ENCODE assay signal across 19 mouse cellular contexts in genomic region chr7:100837701-100838100, GRCm38 (mm10). TPM values are rescaled to one million over a fixed set of nuclear protein-coding genes. Genes with fewer than 3 reads are reported as not detected.
DNase-seq lines count a peak whose midpoint lies in the region; ATAC-seq and TF ChIP-seq lines count a peak whose summit lies in the region.
"Had no signal": no experiment of that assay in that cellular context is flagged by ENCODE, and none has a peak within 500 bp of the region (broad histone marks: within the 10 kb centered on the region; RNA-seq: fewer than 3 reads in every experiment).

No protein-coding gene starts in this region.

- H3K36me3 ChIP-seq in limb, embryonic 15.5 days: peaks cover 42% of the 10 kb centered on the region
- peaks cover 77% of the 10 kb centered on the region for H3K36me3 ChIP-seq in limb, embryonic 10.5 days
- H3K36me3 ChIP-seq in midbrain, embryonic 11.5 days (ENCODE audit: control insufficient read depth, insufficient read depth, low read length): peaks cover 6% of the 10 kb centered on the region; the same call in 1 of the 2 replicates
- H3K36me3 ChIP-seq in midbrain, embryonic 15.5 days (replicated peaks): peaks cover 12% of the 10 kb centered on the region; the same call in 1 of the 2 replicates
- peaks cover 13% of the 10 kb centered on the region; the same call in 1 of the 2 replicates for H3K36me3 ChIP-seq in lung, postnatal 0 days (ENCODE audit: insufficient read depth, low read length)

- 58% methylated on average over 1 of the region's 1 CpGs for WGBS in limb, embryonic 15.5 days
- WGBS in limb, embryonic 10.5 days: 78% methylated on average over 1 of the region's 1 CpGs
- WGBS in midbrain, embryonic 11.5 days: 78% methylated on average over 1 of the region's 1 CpGs
- 55% methylated on average over 1 of the region's 1 CpGs for WGBS in midbrain, embryonic 15.5 days
- WGBS in lung, postnatal 0 days: 62% methylated on average over 1 of the region's 1 CpGs

- H3K4me1 ChIP-seq in limb, embryonic 15.5 days: peaks cover 8% of the 10 kb centered on the region
- H3K4me1 ChIP-seq in limb, embryonic 10.5 days: 0 out of 2 replicates have a peak, but pooled peaks cover 3% of the 10 kb centered on the region
- no peaks in the 10 kb centered on the region for H3K4me1 ChIP-seq in midbrain, embryonic 11.5 days (ENCODE audit: control insufficient read depth, insufficient read depth, low read length)
- H3K4me1 ChIP-seq in midbrain, embryonic 15.5 days: no peaks in the 10 kb centered on the region
- no peaks in the 10 kb centered on the region for H3K4me1 ChIP-seq in lung, postnatal 0 days (ENCODE audit: insufficient read depth, low read depth, low read length)
- H3K4me1 ChIP-seq: embryonic facial prominence, embryonic 12.5 days had no signal

- H3K27ac ChIP-seq in limb, embryonic 15.5 days: 0 out of 2 replicates have a peak overlapping the region, but pooled peaks have one; percentile 39
- H3K27ac ChIP-seq in limb, embryonic 10.5 days: no peak overlapping the region
- H3K27ac ChIP-seq in midbrain, embryonic 11.5 days (ENCODE audit: low read depth, low read length): no peak overlapping the region
- no peak overlapping the region for H3K27ac ChIP-seq in midbrain, embryonic 15.5 days
- H3K27ac ChIP-seq in lung, postnatal 0 days (ENCODE audit: low read length): no peak overlapping the region
- H3K27ac ChIP-seq: embryonic facial prominence, embryonic 12.5 days; forebrain, embryonic 15.5 days; heart, adult 2 months had no signal

- no peak overlapping the region for H3K4me2 ChIP-seq in limb, embryonic 15.5 days
- H3K4me2 ChIP-seq in midbrain, embryonic 11.5 days: no peak overlapping the region
- H3K4me2 ChIP-seq in midbrain, embryonic 15.5 days: no peak overlapping the region
- no peak overlapping the region for H3K4me2 ChIP-seq in lung, postnatal 0 days (replicated peaks; ENCODE audit: low read depth, low read length)
- H3K4me2 ChIP-seq: embryonic facial prominence, embryonic 12.5 days; forebrain, embryonic 15.5 days; heart, embryonic 12.5 days had no signal

- no peak for ATAC-seq in limb, embryonic 15.5 days (ENCODE audit: insufficient number of reproducible peaks, low FRiP score, low TSS enrichment, low read depth)
- no peak for ATAC-seq in midbrain, embryonic 11.5 days (ENCODE audit: low FRiP score)
- no peak for ATAC-seq in midbrain, embryonic 15.5 days (replicated peaks)
- ATAC-seq in lung, postnatal 0 days: no peak
- ATAC-seq: activated CD4-positive, CD25-positive, alpha-beta regulatory T cell, adult 4 months; forebrain, embryonic 15.5 days; Patski had no signal

- H3K4me3 ChIP-seq in limb, embryonic 15.5 days: no peak overlapping the region
- H3K4me3 ChIP-seq in limb, embryonic 10.5 days: no peak overlapping the region
- no peak overlapping the region for H3K4me3 ChIP-seq in midbrain, embryonic 11.5 days (ENCODE audit: low read depth, low read length)
- no peak overlapping the region for H3K4me3 ChIP-seq in midbrain, embryonic 15.5 days
- H3K4me3 ChIP-seq in lung, postnatal 0 days (ENCODE audit: low read depth, low read length): no peak overlapping the region
- H3K4me3 ChIP-seq: embryonic facial prominence, embryonic 12.5 days; forebrain, embryonic 15.5 days; heart, adult 2 months; heart, embryonic 12.5 days had no signal

- H3K9me3 ChIP-seq in limb, embryonic 15.5 days: no peaks in the 10 kb centered on the region
- no peaks in the 10 kb centered on the region for H3K9me3 ChIP-seq in limb, embryonic 10.5 days (replicated peaks)
- H3K9me3 ChIP-seq in midbrain, embryonic 11.5 days (ENCODE audit: control insufficient read depth, low read length): no peaks in the 10 kb centered on the region
- no peaks in the 10 kb centered on the region for H3K9me3 ChIP-seq in midbrain, embryonic 15.5 days
- H3K9me3 ChIP-seq in lung, postnatal 0 days (ENCODE audit: low read length): no peaks in the 10 kb centered on the region
- H3K9me3 ChIP-seq: embryonic facial prominence, embryonic 12.5 days; forebrain, embryonic 15.5 days; heart, embryonic 12.5 days had no signal

- no peak for TF ChIP-seq EP300 in lung, postnatal 0 days (IDR thresholded peaks at IDR 0.05)

- no peak for TF ChIP-seq CTCF in lung, postnatal 0 days (IDR thresholded peaks at IDR 0.05)

- peak; percentile 41 for DNase-seq in kidney, adult 18-20 months
- DNase-seq in kidney, postnatal 10 days: no peak
- DNase-seq in limb, embryonic 10.5 days (ENCODE audit: low spot score): no peak
- peak; percentile 12 for DNase-seq in midbrain, embryonic 11.5 days (ENCODE audit: low spot score, missing footprints)
- no peak for DNase-seq in lung, postnatal 0 days (ENCODE audit: low spot score)
- DNase-seq: adrenal gland, postnatal 14 days; cerebellum, adult 11-12 months; cerebellum, adult 9-10 months; cerebellum, postnatal 25 days; gastrocnemius, postnatal 10 days; heart, adult 2 months had no signal

- H3K27me3 ChIP-seq in limb, embryonic 15.5 days: no peaks in the 10 kb centered on the region
- no peaks in the 10 kb centered on the region for H3K27me3 ChIP-seq in limb, embryonic 10.5 days (ENCODE audit: low read depth, poor library complexity, severe bottlenecking)
- no peaks in the 10 kb centered on the region for H3K27me3 ChIP-seq in midbrain, embryonic 11.5 days (ENCODE audit: control insufficient read depth, insufficient read depth, low read length)
- no peaks in the 10 kb centered on the region for H3K27me3 ChIP-seq in midbrain, embryonic 15.5 days (replicated peaks)
- no peaks in the 10 kb centered on the region for H3K27me3 ChIP-seq in lung, postnatal 0 days (replicated peaks; ENCODE audit: insufficient read depth, low read length)
- H3K27me3 ChIP-seq: CH12.LX; embryonic facial prominence, embryonic 12.5 days; forebrain, embryonic 15.5 days; heart, embryonic 12.5 days; Patski had no signal

- no peak overlapping the region for H3K9ac ChIP-seq in limb, embryonic 15.5 days
- H3K9ac ChIP-seq in midbrain, embryonic 11.5 days (ENCODE audit: low read length): no peak overlapping the region
- no peak overlapping the region for H3K9ac ChIP-seq in midbrain, embryonic 15.5 days
- no peak overlapping the region for H3K9ac ChIP-seq in lung, postnatal 0 days (replicated peaks; ENCODE audit: low read depth)
- H3K9ac ChIP-seq: embryonic facial prominence, embryonic 12.5 days; forebrain, embryonic 15.5 days; heart, embryonic 12.5 days had no signal

RNA-seq across cellular contexts. Expression of gene Relt, which starts 25.5 kb away (rescaled TPM):
- polyA plus RNA-seq in limb, embryonic 15.5 days (2015; fragmentation: Nextera tagmentation; extraction: Ambion mirVana): 4.4 and 6.2 TPM in 2 replicates
- 5.9 and 7.9 TPM in 2 replicates for polyA plus RNA-seq in limb, embryonic 10.5 days (2016; fragmentation: Nextera tagmentation; extraction: Ambion mirVana)
- 1.7 and 2.2 TPM in 2 replicates for polyA plus RNA-seq in midbrain, embryonic 11.5 days (2014; fragmentation: Nextera tagmentation; extraction: Ambion mirVana)
- polyA plus RNA-seq in midbrain, embryonic 15.5 days (2015; fragmentation: Nextera tagmentation; extraction: Ambion mirVana): 4.7 and 5.9 TPM in 2 replicates
- polyA plus RNA-seq in lung, postnatal 0 days (2015; fragmentation: Nextera tagmentation; extraction: Ambion mirVana): 2.8 and 3.8 TPM in 2 replicates

Comparison
In these comparisons a context has a peak if more than half of its experiments do, and no peak if none do; other contexts are left out.
1. DNase-seq: peak in kidney, adult 18-20 months (single experiment) and midbrain, embryonic 11.5 days (single experiment); none in kidney, postnatal 10 days (single experiment), limb, embryonic 10.5 days (single experiment) and lung, postnatal 0 days (single experiment).